Mouse (Mus musculus) embryonic facial prominence, embryonic 13.5 days (tissue): ENCODE results near the gene Btg1. TPM values are rescaled to one million over a fixed set of nuclear protein-coding genes. Genes with fewer than 3 reads are reported as not detected.

Experiments used
- ATAC-seq: fragments of 200-750 bp; cut with Nextera tagmentation; 2 replicates; pipeline ENCODE4 v1.8.0; 2017; ENCODE audit warnings: low read depth; ENCODE audit not compliant: insufficient number of reproducible peaks, insufficient read depth, low FRiP score, low TSS enrichment
- H3K27ac ChIP-seq: fragments of 300-500 bp; sonication (generic); 2 replicates; pipeline ENCODE4 v1.5.1; 2015; ENCODE audit warnings: moderate library complexity, mild to moderate bottlenecking, inconsistent platforms
- H3K27me3 ChIP-seq: fragments of 300-500 bp; sonication (generic); 2 replicates; pipeline ENCODE4 v1.6.1; 2015; ENCODE audit warnings: mild to moderate bottlenecking, inconsistent platforms
- H3K36me3 ChIP-seq: fragments of 300-500 bp; sonication (generic); 2 replicates; pipeline ENCODE4 v1.6.1; 2015; ENCODE audit warnings: mild to moderate bottlenecking, inconsistent platforms
- H3K4me1 ChIP-seq: fragments of 300-500 bp; sonication (generic); 2 replicates; pipeline ENCODE4 v1.6.1; 2015; ENCODE audit warnings: inconsistent platforms
- H3K4me2 ChIP-seq: fragments of 300-500 bp; sonication (generic); 2 replicates; pipeline ENCODE4 v1.6.1; 2015; ENCODE audit warnings: moderate library complexity, mild to moderate bottlenecking, inconsistent platforms
- H3K4me3 ChIP-seq: fragments of 300-500 bp; sonication (generic); 2 replicates; pipeline ENCODE4 v1.5.1; 2015; ENCODE audit warnings: mild to moderate bottlenecking, inconsistent platforms
- H3K9ac ChIP-seq: fragments of 300-500 bp; sonication (generic); 2 replicates; pipeline ENCODE4 v1.6.1; 2015; ENCODE audit warnings: mild to moderate bottlenecking, inconsistent platforms
- H3K9me3 ChIP-seq: fragments of 300-500 bp; sonication (generic); 2 replicates; pipeline ENCODE4 v1.6.1; 2016; ENCODE audit warnings: inconsistent platforms
- WGBS: fragments of 180-500 bp; shearing (Covaris S2); methylation state at CpG from one replicate; pipeline ENCODE4 v1.1.7; 2015; ENCODE audit warnings: mixed read lengths; 5-methylcytosine and 5-hydroxymethylcytosine counted together
- polyA plus RNA-seq: library from polyadenylated mRNA; unstranded; fragments of >200 nt; fragmentation: Nextera tagmentation; extraction: Ambion mirVana; gene quantifications from 2 replicates; pipeline ENCODE4 v1.2.1, GENCODE M21; 2015

Gene Btg1
- polyA plus RNA-seq, 1 experiment from 2014 or later: 83.5 TPM

DNA sequence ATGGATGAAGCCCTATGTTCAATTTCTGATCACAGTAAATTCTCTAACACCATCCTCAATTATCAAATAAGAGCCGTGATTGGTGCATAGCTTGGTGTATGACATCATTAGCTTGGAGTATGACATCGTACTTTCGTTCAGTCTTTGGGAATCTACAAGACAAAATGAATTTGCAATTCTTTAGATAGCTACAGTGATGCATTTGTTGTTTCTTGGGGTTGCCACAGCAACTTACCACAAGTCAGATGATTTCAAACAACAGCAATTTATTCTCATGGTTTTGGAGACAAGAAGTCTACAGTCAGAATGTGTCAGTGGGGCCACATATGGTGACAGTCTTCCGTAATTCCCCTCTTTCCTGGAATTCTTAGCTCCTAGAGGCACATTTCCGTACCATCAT lies 27.0 kb upstream of the Btg1 start:
- H3K4me2 ChIP-seq: no peak overlapping the region
- 80% methylated on average over 5 of the region's 5 CpGs for WGBS
- no peak overlapping the region for H3K4me3 ChIP-seq
- H3K36me3 ChIP-seq: no peaks in the 10 kb centered on the region
- no peak for ATAC-seq
- no peak overlapping the region for H3K27ac ChIP-seq
- peaks cover 21% of the 10 kb centered on the region for H3K4me1 ChIP-seq
- no peaks in the 10 kb centered on the region for H3K9me3 ChIP-seq
- H3K27me3 ChIP-seq: no peaks in the 10 kb centered on the region
- H3K9ac ChIP-seq: no peak overlapping the region

DNA sequence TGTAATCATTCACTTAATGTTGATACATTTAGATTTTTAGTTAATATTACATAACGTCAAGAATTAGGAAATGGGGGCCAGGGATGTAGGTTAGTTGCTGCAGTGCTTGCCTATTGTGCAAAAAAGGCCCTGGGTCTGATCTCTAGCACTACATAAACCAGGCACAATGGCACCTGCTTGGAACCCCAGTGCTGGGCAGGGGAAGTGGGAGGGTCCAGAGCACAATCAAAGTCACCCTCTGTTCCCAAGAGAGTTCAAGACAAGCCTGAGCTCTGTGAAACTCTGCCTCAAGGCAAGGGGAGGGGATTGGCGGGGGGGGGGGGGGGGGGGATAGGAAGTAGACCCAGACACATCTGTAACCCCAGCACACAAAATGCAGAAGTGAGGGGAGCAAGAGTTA lies 24.7 kb upstream of the Btg1 start:
- Histone ChIP-seq H3K9me3 (no peaks in the 10 kb centered on the region), H3K9ac (no peak overlapping the region), H3K36me3 (no peaks in the 10 kb centered on the region), H3K27me3 (no peaks in the 10 kb centered on the region), H3K4me3 (no peak overlapping the region), H3K27ac (no peak overlapping the region), H3K4me2 (no peak overlapping the region), H3K4me1 (peaks cover 8% of the 10 kb centered on the region)
- WGBS: 80% methylated on average over 1 of the region's 2 CpGs
- no peak for ATAC-seq

DNA sequence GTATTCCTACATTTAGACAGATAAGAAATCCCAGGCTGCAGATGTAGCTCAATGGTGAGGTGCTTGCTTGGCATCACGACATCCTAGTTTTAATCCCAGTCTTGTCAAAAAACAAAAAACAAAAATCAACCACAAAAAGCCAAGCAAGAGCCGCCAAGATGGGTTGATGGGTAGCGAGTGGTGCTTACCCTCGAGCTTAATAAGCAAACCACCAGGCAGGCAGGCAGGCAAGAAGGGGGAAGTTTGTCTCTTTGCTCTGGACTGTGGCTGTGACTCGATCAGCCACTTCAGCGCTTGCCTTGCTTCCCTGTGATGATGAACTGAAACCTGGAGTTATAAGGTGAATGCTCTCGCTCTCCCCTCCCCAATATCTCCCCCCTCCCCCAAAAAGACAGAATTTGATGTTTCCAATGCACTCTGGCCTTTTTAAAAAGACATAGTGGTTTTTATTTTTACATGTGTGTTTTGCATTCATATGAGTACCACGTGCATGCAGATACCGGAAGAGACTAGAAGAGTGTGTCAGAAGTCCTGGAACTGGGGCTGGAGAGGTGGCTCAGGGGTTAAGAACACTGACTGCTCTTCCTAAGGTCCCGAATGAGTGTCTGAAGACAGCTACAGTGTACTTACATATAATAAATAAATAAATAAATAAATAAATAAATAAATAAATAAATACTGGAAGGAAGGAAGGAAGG lies 21.2 kb upstream of the Btg1 start:
- Histone ChIP-seq H3K9ac (no peak overlapping the region), H3K36me3 (no peaks in the 10 kb centered on the region), H3K4me3 (no peak overlapping the region), H3K4me1 (0 out of 2 replicates have a peak, but pooled peaks cover 3% of the 10 kb centered on the region), H3K4me2 (no peak overlapping the region), H3K27me3 (no peaks in the 10 kb centered on the region), H3K27ac (no peak overlapping the region), H3K9me3 (no peaks in the 10 kb centered on the region)
- no peak for ATAC-seq
- 81% methylated on average over 10 of the region's 10 CpGs for WGBS

DNA sequence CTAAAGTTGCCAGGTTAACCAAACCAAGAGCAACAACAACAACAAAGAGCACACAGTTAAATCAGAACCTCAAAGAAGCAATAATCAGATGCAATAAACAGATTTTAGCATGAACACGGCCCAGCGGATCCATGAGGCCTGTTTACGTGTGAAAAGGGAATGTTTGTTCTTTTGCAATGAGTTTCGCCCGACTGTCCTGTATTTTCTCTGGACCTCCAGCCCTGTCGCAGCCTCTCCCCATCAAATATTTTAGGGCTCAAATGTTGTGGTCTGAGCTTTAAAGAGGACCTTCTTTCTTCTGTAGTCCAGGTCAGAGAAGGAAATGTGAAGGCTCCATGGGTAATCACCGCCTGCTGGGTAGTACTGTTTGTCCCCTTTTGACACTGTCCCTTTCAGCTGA lies 20.4 kb upstream of the Btg1 start:
- no peak for ATAC-seq
- 88% methylated on average over 7 of the region's 7 CpGs for WGBS
- Histone ChIP-seq H3K4me1 (0 out of 2 replicates have a peak, but pooled peaks cover 2% of the 10 kb centered on the region), H3K9ac (no peak overlapping the region), H3K36me3 (no peaks in the 10 kb centered on the region), H3K9me3 (no peaks in the 10 kb centered on the region), H3K27ac (no peak overlapping the region), H3K4me3 (no peak overlapping the region), H3K4me2 (no peak overlapping the region), H3K27me3 (no peaks in the 10 kb centered on the region)

DNA sequence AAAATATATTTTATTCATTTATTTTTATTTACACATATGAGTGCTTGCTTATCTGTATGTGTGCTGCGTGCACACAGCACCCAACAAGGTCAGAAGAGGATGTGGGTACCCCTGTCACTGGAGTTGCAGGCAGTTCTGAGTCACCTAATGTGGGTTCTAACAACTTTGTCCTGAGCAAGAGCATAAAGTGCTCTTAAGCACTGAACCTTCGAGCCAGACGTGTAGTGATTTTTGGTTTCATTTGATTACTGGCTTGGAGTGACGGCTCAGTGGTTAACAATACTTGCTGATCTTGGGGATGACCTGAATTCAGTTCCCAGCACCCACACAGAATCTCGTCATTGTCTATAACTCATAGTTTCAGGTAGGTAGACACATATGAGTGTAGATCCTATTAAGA lies 17.2 kb upstream of the Btg1 start:
- 90% methylated on average over 5 of the region's 5 CpGs for WGBS
- no peak overlapping the region for H3K4me3 ChIP-seq
- H3K27ac ChIP-seq: no peak overlapping the region
- no peaks in the 10 kb centered on the region for H3K27me3 ChIP-seq
- H3K4me2 ChIP-seq: no peak overlapping the region
- H3K4me1 ChIP-seq: no peaks in the 10 kb centered on the region
- H3K9me3 ChIP-seq: no peaks in the 10 kb centered on the region
- H3K9ac ChIP-seq: no peak overlapping the region
- H3K36me3 ChIP-seq: no peaks in the 10 kb centered on the region
- no peak for ATAC-seq

DNA sequence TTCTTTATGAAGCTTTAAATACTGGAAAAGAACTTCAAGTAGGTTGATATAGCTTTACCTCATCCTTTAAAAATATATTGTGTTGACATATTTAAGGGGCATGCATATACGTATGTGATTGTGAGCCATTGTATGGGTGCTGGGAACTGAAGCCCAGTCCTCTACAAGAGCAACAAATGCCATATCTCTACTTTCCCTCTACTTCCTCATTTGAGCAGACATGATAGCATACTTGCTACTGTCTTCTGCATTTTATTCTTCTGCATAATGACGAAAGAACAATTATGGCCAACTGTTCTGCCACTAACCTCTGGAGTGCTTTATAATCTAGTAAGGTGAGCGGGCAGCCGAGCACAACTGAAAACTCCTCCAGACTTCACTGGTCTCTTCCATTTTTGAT lies 15.1 kb upstream of the Btg1 start:
- no peak overlapping the region for H3K4me2 ChIP-seq
- no peaks in the 10 kb centered on the region for H3K9me3 ChIP-seq
- no peaks in the 10 kb centered on the region for H3K4me1 ChIP-seq
- ATAC-seq: no peak
- H3K9ac ChIP-seq: no peak overlapping the region
- H3K36me3 ChIP-seq: no peaks in the 10 kb centered on the region
- no peak overlapping the region for H3K27ac ChIP-seq
- WGBS: 96% methylated on average over 4 of the region's 4 CpGs
- no peaks in the 10 kb centered on the region for H3K27me3 ChIP-seq
- no peak overlapping the region for H3K4me3 ChIP-seq

DNA sequence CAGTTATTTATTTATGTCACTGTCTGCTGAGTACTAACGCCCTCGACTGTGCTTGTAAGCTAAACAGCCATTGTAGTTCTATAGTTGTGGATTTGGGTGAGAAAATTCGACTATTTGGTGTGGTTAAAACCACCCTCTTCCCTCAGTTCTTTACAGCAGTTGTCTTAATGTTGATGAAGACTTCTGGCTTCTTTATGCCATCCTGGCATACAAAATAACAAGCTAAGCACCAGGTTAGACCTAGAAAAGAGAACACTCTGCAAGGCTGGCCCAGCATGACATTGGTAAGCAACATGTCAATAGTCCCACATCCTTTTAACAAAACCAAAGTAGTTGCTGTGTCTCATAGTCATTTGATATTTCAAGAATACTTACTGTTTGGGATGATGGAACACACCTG lies 14.5 kb upstream of the Btg1 start:
- Histone ChIP-seq H3K27ac (no peak overlapping the region), H3K4me1 (no peaks in the 10 kb centered on the region), H3K9me3 (no peaks in the 10 kb centered on the region), H3K9ac (no peak overlapping the region), H3K4me3 (no peak overlapping the region), H3K4me2 (no peak overlapping the region), H3K36me3 (no peaks in the 10 kb centered on the region), H3K27me3 (no peaks in the 10 kb centered on the region)
- 78% methylated on average over 3 of the region's 3 CpGs for WGBS
- no peak for ATAC-seq

DNA sequence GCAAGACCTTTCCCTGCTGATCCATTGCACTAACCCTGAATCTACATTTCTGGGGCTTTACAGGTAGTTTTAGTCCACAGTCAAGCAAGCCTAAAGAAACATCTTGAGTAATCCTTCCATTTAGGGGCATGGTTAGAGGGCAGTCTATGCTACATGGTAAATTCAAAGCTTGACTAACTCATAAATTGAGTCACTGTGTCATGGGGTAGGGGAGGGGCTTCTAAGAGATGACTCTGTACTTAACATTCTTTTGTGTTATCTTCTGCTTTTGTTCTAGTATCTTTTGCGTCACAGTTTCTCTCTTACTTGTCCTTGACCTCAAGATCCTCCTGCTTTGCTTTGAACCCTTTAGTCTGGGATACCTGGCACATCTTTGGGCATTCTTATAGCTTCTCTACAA lies 11.6 kb upstream of the Btg1 start:
- WGBS: 92% methylated on average over 1 of the region's 1 CpGs
- no peak for ATAC-seq

GRCm38 (mm10) chr10:96605856-96606255 lies 10.9 kb upstream of the Btg1 start:
- no peaks in the 10 kb centered on the region for H3K4me1 ChIP-seq
- H3K9ac ChIP-seq: no peak overlapping the region
- H3K36me3 ChIP-seq: no peaks in the 10 kb centered on the region
- ATAC-seq: no peak
- 84% methylated on average over 2 of the region's 2 CpGs for WGBS
- no peaks in the 10 kb centered on the region for H3K9me3 ChIP-seq
- H3K27ac ChIP-seq: no peak overlapping the region
- no peaks in the 10 kb centered on the region for H3K27me3 ChIP-seq
- no peak overlapping the region for H3K4me2 ChIP-seq
- H3K4me3 ChIP-seq: no peak overlapping the region

More for the DNA sequence above, 11.6 kb upstream of the Btg1 start:
- no peaks in the 10 kb centered on the region for H3K36me3 ChIP-seq
- no peak overlapping the region for H3K9ac ChIP-seq
- no peaks in the 10 kb centered on the region for H3K9me3 ChIP-seq
- H3K4me2 ChIP-seq: no peak overlapping the region
- H3K4me3 ChIP-seq: no peak overlapping the region
- no peaks in the 10 kb centered on the region for H3K4me1 ChIP-seq
- no peak overlapping the region for H3K27ac ChIP-seq
- no peaks in the 10 kb centered on the region for H3K27me3 ChIP-seq

DNA sequence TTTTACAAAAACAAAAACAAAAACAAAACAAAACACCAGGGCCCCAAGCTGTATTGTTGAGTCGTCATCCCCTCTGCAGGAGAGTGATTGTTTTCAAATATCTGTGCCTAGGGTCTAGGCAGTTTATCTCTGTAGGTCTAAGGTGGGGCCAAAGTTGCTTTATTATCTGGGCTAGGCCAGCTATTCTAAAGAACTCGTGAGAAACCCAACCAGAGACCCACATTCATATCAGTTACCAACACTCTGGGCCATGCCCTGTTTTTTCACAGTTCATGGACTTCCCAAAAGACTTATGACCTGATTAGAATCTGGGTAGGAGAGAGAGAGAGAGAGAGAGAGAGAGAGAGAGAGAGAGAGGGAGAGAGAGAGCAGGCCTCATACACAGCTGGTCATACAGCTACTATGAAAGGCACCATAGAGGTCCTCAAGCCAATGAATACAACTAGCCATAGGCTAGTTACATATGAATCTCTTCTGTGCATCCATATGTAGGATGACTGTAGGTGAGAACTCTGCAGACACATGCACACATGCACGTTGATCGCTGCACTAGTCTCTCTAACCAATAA lies 9.1 kb upstream of the Btg1 start:
- Histone ChIP-seq H3K27me3 (no peaks in the 10 kb centered on the region), H3K27ac (no peak overlapping the region), H3K4me2 (no peak overlapping the region), H3K9ac (no peak overlapping the region), H3K9me3 (no peaks in the 10 kb centered on the region), H3K4me1 (no peaks in the 10 kb centered on the region), H3K36me3 (no peaks in the 10 kb centered on the region), H3K4me3 (no peak overlapping the region)
- no peak for ATAC-seq
- WGBS: 81% methylated on average over 4 of the region's 4 CpGs

GRCm38 (mm10) chr10:96609356-96610345 lies 7.2 kb upstream of the Btg1 start:
- Histone ChIP-seq H3K36me3 (no peaks in the 10 kb centered on the region), H3K9me3 (no peaks in the 10 kb centered on the region), H3K4me2 (no peak overlapping the region), H3K4me3 (no peak overlapping the region), H3K4me1 (0 out of 2 replicates have a peak, but pooled peaks cover 1% of the 10 kb centered on the region), H3K27me3 (no peaks in the 10 kb centered on the region), H3K9ac (no peak overlapping the region), H3K27ac (no peak overlapping the region)
- no peak for ATAC-seq
- 81% methylated on average over 8 of the region's 8 CpGs for WGBS
